Mouse (Mus musculus): ENCODE measurements at regions not wholly inside any gene's neighbourhood (a gene's known extent, or its start where the extent isn't known, plus 50 kb on each side); places are given as distances from the start of the nearest gene placed in this dataset.

GRCm38 (mm10) chr17:82731561-82731960 is 483.5 kb upstream of the Pkdcc start:
- no peak for DNase-seq (ENCODE audit: low spot score)

DNA sequence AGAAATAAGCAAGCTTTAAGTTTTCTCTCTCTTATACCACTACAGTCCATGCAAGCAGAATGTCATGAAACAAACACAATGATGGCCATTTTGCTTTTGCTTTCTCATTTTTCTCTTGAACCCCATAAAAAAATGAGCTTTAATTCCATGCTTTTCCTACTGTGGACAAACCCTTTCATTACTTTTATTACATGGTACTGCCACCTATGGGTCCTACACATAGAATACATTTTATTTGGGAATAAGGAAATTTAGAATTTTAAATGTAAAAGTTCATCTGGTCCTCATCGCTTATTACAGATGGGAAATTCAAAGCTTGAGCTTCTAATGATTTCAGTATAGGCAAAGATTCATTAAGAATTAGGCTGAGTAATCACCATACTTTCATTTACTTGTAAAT is 472.6 kb upstream of the Pkdcc start:
- no peak for DNase-seq (ENCODE audit: low spot score)

DNA sequence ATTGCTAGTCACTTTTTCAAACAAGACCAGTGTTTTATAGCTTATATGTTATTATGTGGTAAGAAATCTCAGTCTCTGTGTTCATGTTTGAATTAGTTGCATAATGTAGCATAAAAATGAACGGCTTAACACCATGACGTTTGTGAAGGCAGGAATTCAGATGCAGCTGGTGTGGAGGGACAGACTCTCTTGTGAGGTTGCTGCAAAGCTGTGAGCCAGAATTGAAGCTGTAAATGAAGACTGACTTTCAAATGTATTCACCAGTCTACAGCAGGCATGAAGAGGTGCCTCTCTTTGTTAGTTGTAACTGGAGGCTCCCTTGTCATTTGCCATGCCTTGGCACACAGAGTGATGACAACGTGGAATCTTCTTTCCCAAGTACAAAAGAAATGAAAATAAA is 457.7 kb upstream of the Pkdcc start:
- DNase-seq (ENCODE audit: low spot score): no peak

DNA sequence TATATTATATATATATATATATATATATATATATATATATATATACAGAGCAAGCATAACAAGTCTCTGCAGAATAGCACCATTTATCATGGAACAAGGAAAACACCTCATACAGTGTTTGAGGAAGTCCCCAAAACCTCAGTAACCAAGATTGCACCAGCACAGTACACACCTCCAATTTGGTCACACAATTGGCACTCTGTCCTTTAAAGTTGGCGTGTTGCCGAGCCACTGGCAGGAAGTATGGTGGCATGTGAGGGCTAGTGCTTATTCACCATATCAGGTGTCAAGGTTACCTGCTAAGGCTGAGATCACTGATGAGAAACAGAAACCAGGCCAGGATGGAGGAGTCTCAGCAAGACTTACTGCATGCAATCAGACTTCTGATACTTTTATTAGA is 436.0 kb upstream of the Pkdcc start:
- DNase-seq (ENCODE audit: low spot score): no peak

GRCm38 (mm10) chr17:82822129-82822528 is 393.0 kb upstream of the Pkdcc start:
- DNase-seq (ENCODE audit: low spot score): no peak

GRCm38 (mm10) chr17:82824057-82824456 is 391.0 kb upstream of the Pkdcc start:
- DNase-seq (ENCODE audit: low spot score): no peak

DNA sequence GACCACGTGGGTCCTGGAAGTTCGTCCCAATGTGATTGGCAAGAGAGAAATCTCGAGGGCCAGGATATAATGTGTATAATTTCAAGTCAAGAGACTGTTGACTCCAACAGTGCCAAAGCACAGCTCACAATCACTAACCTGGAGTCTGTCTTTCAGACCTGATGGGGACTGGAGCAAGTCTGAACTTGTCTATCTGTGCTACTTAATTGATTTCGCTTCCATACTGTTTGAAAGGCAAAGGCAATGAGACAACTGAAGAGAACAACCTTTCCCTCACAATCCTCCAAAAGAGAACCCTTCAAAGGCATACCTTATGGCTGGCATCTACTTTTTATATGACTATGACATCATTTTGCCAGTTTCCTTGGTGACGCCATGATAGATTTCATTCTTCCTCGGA is 390.5 kb upstream of the Pkdcc start:
- DNase-seq (ENCODE audit: low spot score): no peak

DNA sequence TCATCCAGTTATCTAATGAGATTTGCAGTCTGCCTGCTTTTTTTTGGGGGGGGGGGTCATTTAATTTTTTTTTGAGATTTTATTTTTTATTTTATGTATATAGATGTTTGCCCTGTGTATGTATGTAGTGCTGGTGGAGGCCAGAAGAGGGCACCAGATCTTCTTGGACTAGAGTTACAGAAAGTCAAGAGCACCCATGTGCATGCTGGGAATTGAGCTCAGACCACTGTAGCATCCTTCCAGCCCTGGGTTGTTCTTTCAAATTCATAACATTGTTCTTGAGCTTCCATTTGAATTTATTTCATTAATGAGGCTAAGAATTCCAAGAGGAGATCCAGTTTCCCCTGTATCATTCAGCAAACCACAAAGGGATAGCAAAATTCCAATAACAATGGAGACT is 387.9 kb upstream of the Pkdcc start:
- DNase-seq (ENCODE audit: low spot score): no peak

DNA sequence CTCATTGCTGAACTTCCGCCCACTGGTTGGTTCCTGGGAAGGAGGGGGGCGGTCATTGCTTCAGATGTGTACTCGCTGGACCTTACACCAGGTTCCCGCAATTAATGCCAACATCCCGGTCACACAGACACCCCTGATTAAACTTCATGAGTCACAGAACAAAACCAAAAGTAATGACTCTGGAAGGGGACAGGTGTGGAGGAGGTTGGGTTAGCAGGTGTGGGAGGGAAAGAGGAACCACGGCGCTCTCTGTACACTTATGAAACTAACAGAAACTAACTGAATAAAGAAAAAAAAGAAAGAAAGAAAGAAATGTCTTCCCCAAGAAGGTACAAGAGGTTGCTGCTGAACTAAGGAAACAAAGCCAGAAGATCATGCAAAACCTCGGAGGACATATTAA is 387.3 kb upstream of the Pkdcc start:
- no peak for DNase-seq (ENCODE audit: low spot score)

DNA sequence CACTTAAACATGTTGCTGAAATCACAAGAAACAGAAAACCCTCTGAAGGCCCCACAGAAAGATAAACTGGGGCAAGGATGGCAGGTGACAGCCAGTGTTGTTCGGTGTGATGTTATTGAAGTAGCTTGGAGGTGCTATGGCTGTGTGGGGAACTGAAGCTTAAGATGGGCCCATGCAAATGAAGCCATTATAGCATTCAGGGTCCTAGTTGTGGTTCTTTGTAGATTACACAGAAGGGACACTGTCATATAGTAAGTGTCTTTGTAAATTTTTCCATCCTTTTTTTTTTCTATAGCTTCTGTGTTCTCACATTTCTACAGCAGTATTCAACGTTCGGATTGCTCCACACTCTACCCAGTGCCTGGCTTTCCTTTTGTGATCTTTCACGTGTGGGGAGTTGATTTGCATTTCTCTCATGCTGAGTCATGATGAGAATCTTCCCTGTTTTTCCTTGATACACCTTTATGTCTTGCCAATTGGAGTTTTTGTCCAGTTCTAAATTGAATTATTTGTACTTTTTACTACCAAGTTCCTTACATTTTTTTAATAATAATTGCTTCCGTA is 386.6 kb upstream of the Pkdcc start:
- DNase-seq (ENCODE audit: low spot score): no peak

- no peak for DNase-seq (ENCODE audit: low spot score)
Observed at GRCm38 (mm10) chr17:82829415-82829814, 385.7 kb upstream of the Pkdcc start.

DNA sequence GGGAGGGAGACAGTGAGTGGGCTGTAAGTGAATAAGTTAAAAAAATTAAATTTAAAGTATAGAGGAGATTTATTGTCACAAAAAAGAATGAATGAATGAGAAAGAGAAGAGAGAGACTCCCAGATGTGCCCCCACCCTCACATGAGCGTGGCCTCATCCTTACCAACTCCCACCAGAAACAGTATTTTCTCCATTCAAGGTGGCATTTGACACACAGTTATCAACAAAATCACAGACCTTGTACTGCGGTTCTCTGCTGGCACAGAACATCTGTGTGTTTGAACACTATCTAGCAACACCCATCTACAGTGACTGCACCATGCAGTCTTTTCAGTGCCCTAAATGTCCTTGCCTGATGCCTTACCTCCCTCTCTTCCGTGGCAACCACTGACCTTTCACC is 380.9 kb upstream of the Pkdcc start:
- no peak for DNase-seq (ENCODE audit: low spot score)

- no peak for DNase-seq (ENCODE audit: low spot score)
Observed at GRCm38 (mm10) chr17:82836115-82836514, 379.0 kb upstream of the Pkdcc start.

DNA sequence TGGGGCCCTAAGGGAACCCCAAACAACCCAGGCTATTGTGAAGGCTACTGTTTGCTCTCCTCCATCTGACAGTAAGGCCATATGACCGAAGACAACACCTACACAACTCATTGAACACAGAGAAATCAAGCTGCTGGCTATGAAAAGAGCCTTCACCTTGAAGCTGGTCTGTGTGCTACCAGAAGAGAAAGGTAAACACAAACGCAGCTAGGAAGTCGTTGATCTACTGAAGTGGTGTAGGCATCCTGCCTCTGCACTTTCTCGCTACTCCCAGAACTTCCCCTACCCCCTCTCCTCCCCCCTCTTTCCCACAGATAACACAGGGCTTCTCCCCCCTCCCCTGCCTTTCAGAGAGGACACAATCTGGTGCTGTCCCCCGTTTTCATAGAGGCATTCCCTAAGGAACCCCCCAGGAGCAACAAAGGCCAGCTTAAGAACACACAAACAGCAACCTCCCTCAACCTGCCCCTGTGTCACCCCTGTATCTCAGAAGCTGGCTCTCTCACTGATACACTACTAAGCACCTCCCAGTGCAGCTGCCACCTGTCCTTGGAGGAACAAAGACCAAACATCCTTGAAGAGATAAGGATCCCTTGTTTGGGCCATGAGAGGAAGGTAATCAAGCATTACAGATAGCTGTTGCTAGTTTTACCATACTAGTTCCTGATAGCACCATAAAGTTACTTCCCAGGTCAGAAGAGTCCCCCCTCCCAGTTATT is 368.2 kb upstream of the Pkdcc start:
- DNase-seq (ENCODE audit: low spot score): no peak

DNA sequence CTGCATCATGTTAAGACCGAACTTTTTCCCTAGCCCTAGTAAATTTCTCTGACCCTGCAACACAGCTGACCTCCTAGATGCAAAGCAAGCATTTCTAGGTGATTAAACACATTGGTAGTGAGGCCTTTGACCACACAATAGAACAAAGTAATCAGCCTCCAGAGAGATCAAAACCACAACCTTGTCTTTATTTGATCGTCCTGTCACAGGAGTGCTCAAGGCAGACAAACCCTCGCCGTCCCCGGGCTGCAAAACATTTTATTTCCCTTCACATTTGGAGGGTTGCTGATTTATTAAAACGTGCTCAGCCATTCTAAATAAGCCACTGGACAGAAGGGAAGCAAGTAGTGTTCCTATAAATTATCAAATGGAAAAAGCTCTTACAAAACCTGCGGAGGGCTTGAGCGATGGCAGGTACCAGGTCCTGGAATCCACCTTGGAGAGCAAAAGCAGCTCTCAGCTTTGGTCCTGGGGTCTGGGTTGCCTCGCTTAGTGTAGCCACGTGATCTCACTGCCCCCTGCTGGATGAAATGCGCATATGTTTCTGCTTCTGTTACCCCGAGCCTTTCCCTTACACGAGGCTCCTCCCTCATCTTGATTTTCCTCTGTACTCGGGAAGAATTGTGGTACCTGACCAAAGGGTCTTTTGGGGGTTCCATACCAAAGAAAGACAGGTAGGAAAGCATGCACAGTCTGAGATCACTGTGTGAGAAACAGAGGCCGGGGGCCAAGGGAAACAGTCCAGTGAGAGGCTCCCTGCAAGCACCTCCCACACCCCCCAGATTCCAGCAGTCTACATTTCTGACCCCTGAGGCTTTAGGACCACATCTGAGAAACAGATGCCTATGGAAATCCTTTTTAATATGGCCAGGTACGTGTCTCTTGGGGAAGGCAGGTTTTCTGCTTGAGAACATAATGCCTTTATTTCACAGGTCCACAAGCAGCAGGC is 357.6 kb upstream of the Pkdcc start:
- peak; percentile 81 for DNase-seq (ENCODE audit: low spot score)

- no peak for DNase-seq (ENCODE audit: low spot score)
Observed at GRCm38 (mm10) chr17:82860391-82860790, 354.7 kb upstream of the Pkdcc start.

DNA sequence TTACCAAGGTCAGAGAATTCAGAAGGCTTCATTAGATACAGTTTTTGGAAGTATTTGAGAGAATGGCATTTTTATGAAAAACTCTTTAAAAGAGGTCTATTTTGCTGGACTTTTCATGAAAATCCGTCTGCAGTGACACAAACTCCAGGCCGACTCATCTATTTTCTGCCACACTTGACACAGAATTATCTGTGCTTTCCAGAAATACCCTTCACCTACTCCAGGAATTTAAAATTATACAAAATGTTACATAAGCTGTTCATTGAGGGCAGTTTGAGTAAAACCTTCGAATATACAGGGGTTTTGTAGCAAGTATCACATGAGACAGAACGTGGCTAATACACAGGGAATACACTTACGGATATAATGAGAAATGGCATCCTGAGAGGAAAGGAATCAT is 354.1 kb upstream of the Pkdcc start:
- no peak for DNase-seq (ENCODE audit: low spot score)

GRCm38 (mm10) chr17:82877131-82877530 is 338.0 kb upstream of the Pkdcc start:
- no peak for DNase-seq (ENCODE audit: low spot score)

DNA sequence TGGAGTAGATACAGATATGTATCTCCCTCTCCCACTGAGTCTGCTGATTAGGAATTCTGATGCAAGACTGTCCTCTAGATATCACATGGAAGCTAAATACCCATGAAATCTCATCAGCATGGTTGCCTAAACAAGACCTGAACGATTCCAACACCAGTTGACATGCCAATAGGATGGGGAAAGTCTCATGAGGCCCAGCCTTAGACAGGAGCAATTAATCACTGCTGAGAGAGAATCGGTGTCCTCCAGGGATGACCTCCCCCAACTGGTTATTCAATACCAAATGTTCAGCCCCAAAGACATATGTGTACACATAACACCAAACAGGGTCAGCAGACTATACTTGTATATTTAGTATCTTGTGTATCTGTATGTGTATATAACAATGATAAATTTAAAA is 314.5 kb upstream of the Pkdcc start:
- DNase-seq (ENCODE audit: low spot score): no peak

- DNase-seq (ENCODE audit: low spot score): peak; percentile 7
Observed at GRCm38 (mm10) chr17:82901098-82901891, 313.8 kb upstream of the Pkdcc start.

- DNase-seq (ENCODE audit: low spot score): no peak
Observed at GRCm38 (mm10) chr17:82904961-82905360, 310.1 kb upstream of the Pkdcc start.

- no peak for DNase-seq (ENCODE audit: low spot score)
Observed at GRCm38 (mm10) chr17:82905483-82905882, 309.6 kb upstream of the Pkdcc start.

Data from ovary, postnatal 14 days (tissue).